Comparison of ENCODE assay signal across 19 mouse cellular contexts in the genomic region with DNA sequence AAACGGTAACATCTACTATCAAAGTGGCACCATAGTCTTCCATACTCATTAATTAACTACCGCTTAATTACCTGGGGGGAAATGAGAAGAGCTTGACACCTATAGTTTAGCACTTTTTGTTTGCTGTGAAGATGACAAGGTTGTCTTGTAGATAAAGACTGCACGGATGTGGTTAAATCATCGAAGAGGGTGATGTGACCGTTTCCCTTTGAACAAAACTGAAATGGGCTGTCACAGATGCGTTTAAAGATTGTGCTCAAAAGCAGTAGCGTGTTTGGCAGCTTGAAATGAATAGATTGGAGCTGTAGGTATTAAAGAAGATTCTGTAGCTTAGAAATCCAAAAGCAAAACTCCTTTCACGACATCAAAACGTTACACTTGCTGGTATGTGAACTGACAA. TPM values are rescaled to one million over a fixed set of nuclear protein-coding genes. Genes with fewer than 3 reads are reported as not detected.
A peak's percentile ranks its signal among the peaks of the same experiment; 100 is the strongest.
DNase-seq lines count a peak whose midpoint lies in the region; ATAC-seq and TF ChIP-seq lines count a peak whose summit lies in the region.
"Had no signal": no experiment of that assay in that cellular context is flagged by ENCODE, and none has a peak within 500 bp of the region (broad histone marks: within the 10 kb centered on the region; RNA-seq: fewer than 3 reads in every experiment).

No protein-coding gene starts in this region.

- peak overlapping the region; percentile 82 for H3K27ac ChIP-seq in CH12.LX (ENCODE audit: insufficient read depth, low read depth)
- no peak overlapping the region for H3K27ac ChIP-seq in neural tube, embryonic 15.5 days (replicated peaks)
- H3K27ac ChIP-seq: embryonic facial prominence, embryonic 10.5 days; forebrain, embryonic 13.5 days; heart, embryonic 10.5 days; hindbrain, embryonic 12.5 days; kidney, postnatal 0 days; limb, embryonic 13.5 days had no signal

- H3K79me2 ChIP-seq in CH12.LX (replicated peaks; ENCODE audit: control insufficient read depth, extremely low read depth, insufficient read depth, poor library complexity, severe bottlenecking) = no peaks in the 10 kb centered on the region; the same call in 1 of the 2 replicates

- peak; percentile 25; the same call in 1 of the 2 replicates for TF ChIP-seq POLR2A in CH12.LX (IDR thresholded peaks at IDR 0.05; ENCODE audit: low read depth, low read length)

- H3K27me3 ChIP-seq in CH12.LX (replicated peaks) = no peaks in the 10 kb centered on the region
- no peaks in the 10 kb centered on the region for H3K27me3 ChIP-seq in splenic B cell, adult 2 months (ENCODE audit: control insufficient read depth, insufficient read depth, low read length, poor library complexity, severe bottlenecking)
- no peaks in the 10 kb centered on the region for H3K27me3 ChIP-seq in neural tube, embryonic 15.5 days (replicated peaks)
- H3K27me3 ChIP-seq: forebrain, embryonic 13.5 days; hindbrain, embryonic 12.5 days; limb, embryonic 13.5 days had no signal

- H3K9me3 ChIP-seq in CH12.LX (replicated peaks; ENCODE audit: low read length) = no peaks in the 10 kb centered on the region
- H3K9me3 ChIP-seq in neural tube, embryonic 15.5 days (replicated peaks) = no peaks in the 10 kb centered on the region
- H3K9me3 ChIP-seq: embryonic facial prominence, embryonic 10.5 days; forebrain, embryonic 13.5 days; heart, embryonic 10.5 days; hindbrain, embryonic 12.5 days; limb, embryonic 13.5 days had no signal

- WGBS in neural tube, embryonic 15.5 days = 86% methylated on average over 9 of the region's 9 CpGs

- peak overlapping the region; percentile 84 for H3K4me2 ChIP-seq in CH12.LX (ENCODE audit: insufficient read depth, low read depth, poor library complexity, severe bottlenecking)
- no peak overlapping the region for H3K4me2 ChIP-seq in neural tube, embryonic 15.5 days
- H3K4me2 ChIP-seq: forebrain, embryonic 13.5 days; hindbrain, embryonic 12.5 days; limb, embryonic 13.5 days had no signal

- peak overlapping the region; percentile 56; the same call in 1 of the 2 replicates for H3K9ac ChIP-seq in CH12.LX (ENCODE audit: insufficient read depth, low read depth)
- no peak overlapping the region for H3K9ac ChIP-seq in neural tube, embryonic 15.5 days (replicated peaks)
- H3K9ac ChIP-seq: forebrain, embryonic 13.5 days; hindbrain, embryonic 12.5 days; limb, embryonic 13.5 days had no signal

- peaks cover 0 to 13% of the 10 kb centered on the region in 2 experiments; a peak in 1 of 4 replicates for H3K4me1 ChIP-seq in CH12.LX (ENCODE audit: control insufficient read depth in 1 of 2, insufficient read depth in 2 of 2)
- H3K4me1 ChIP-seq in neural tube, embryonic 15.5 days = no peaks in the 10 kb centered on the region
- H3K4me1 ChIP-seq: forebrain, embryonic 13.5 days; heart, embryonic 10.5 days; hindbrain, embryonic 12.5 days; limb, embryonic 13.5 days had no signal

- ATAC-seq in megakaryocyte, adult 5-6 weeks (ENCODE audit: poor library complexity, severe bottlenecking) = peak; percentile 39
- no peak for ATAC-seq in neural tube, embryonic 15.5 days (ENCODE audit: low FRiP score)
- ATAC-seq: forebrain, embryonic 13.5 days; intestine, embryonic 16.5 days; Patski had no signal

- dilution Hi-C loops in CH12.LX (cut with MboI; ENCODE audit: extremely low pct_ligation_motif_present, extremely low pct_unique_long_range_greater_than_20kb, low sequenced_read_pairs) = no loop called here

- in situ Hi-C loops in CH12.LX (cut with MboI; ENCODE audit: low pct_ligation_motif_present, low pct_unique_long_range_greater_than_20kb, low sequenced_read_pairs) = no loop called here

- peak; percentile 33; the same call in 1 of the 2 replicates for TF ChIP-seq EP300 in CH12.LX (IDR thresholded peaks at IDR 0.05; ENCODE audit: low read length)

- no peak overlapping the region for H3K4me3 ChIP-seq in CH12.LX (replicated peaks in 1 of 3; ENCODE audit: low read depth in 2 of 3, low read length in 2 of 3, poor library complexity in 1 of 3)
- no peak overlapping the region for H3K4me3 ChIP-seq in neural tube, embryonic 15.5 days (replicated peaks)
- H3K4me3 ChIP-seq: embryonic facial prominence, embryonic 10.5 days; forebrain, embryonic 13.5 days; heart, embryonic 10.5 days; hindbrain, embryonic 12.5 days; limb, embryonic 13.5 days had no signal

- peak; percentile 86 for DNase-seq in CD4-positive helper T cell, adult 2 months (ENCODE audit: low read depth, low spot score)
- no peak for DNase-seq in CH12.LX (ENCODE audit: extremely low read depth)
- peak; percentile 56 for DNase-seq in splenic B cell, adult 2 months (ENCODE audit: low read depth, low spot score)
- no peak for DNase-seq in adrenal gland, adult 18-20 months (ENCODE audit: low spot score in 2 of 2)
- no peak for DNase-seq in cerebellum, postnatal 36 days
- DNase-seq: cerebellum, postnatal 25 days; gastrocnemius, postnatal 14 days; heart, postnatal 10 days; lung, postnatal 10 days had no signal

- H3K36me3 ChIP-seq in CH12.LX (replicated peaks in 1 of 2; ENCODE audit: control insufficient read depth in 1 of 2, insufficient read depth in 1 of 2, low read length in 1 of 2) = no peaks in the 10 kb centered on the region
- peaks cover 7% of the 10 kb centered on the region; the same call in 1 of the 2 replicates for H3K36me3 ChIP-seq in splenic B cell, adult 2 months (ENCODE audit: control insufficient read depth, insufficient read depth, low read length, poor library complexity, severe bottlenecking)
- H3K36me3 ChIP-seq in neural tube, embryonic 15.5 days = peaks cover 10% of the 10 kb centered on the region
- H3K36me3 ChIP-seq: embryonic facial prominence, embryonic 10.5 days; heart, embryonic 10.5 days; hindbrain, embryonic 12.5 days; limb, embryonic 13.5 days had no signal

- no peak for TF ChIP-seq RAD21 in CH12.LX (IDR thresholded peaks at IDR 0.05; ENCODE audit: low read depth, low read length)

- no peak for TF ChIP-seq CTCF in CH12.LX (conservative IDR thresholded peaks at IDR 0.05 in 1 of 2, IDR thresholded peaks at IDR 0.05 in 1 of 2; ENCODE audit: low read depth in 2 of 2, low read length in 2 of 2)

TF ChIP-seq in CH12.LX, 34 proteins besides CTCF, POLR2A, EP300 and RAD21:
- TF ChIP-seq MAZ (IDR thresholded peaks at IDR 0.05; ENCODE audit: low read depth, low read length) = 0 out of 2 replicates have a peak, but pooled peaks have one; percentile 25
- TF ChIP-seq JUN (IDR thresholded peaks at IDR 0.05; ENCODE audit: insufficient read depth, low read depth, low read length) = no peak
- peak; percentile 91 for TF ChIP-seq CHD1 (IDR thresholded peaks at IDR 0.05; ENCODE audit: low read depth, low read length)
- 0 out of 2 replicates have a peak, but pooled peaks have one; percentile 4 for TF ChIP-seq BHLHE40 (IDR thresholded peaks at IDR 0.05; ENCODE audit: low read depth, low read length)
- TF ChIP-seq UBTF (IDR thresholded peaks at IDR 0.05; ENCODE audit: low read depth, low read length) = no peak
- TF ChIP-seq SIN3A (IDR thresholded peaks at IDR 0.05; ENCODE audit: low read length) = 0 out of 2 replicates have a peak, but pooled peaks have one; percentile 24
- peak; percentile 44; the same call in 1 of the 2 replicates for TF ChIP-seq TBP (conservative IDR thresholded peaks at IDR 0.05; ENCODE audit: low read depth, low read length)
- 0 out of 2 replicates have a peak, but pooled peaks have one; percentile 57 for TF ChIP-seq MYC (IDR thresholded peaks at IDR 0.05; ENCODE audit: low read depth, low read length)
- TF ChIP-seq IRF4 (IDR thresholded peaks at IDR 0.05; ENCODE audit: low read depth, low read length) = 0 out of 2 replicates have a peak, but pooled peaks have one; percentile 7
TF ChIP-seq in CH12.LX: peak in this region for 7.

RNA-seq across cellular contexts. Expression of a gene that starts 11.8 kb away (rescaled TPM):
- total RNA-seq in CH12.LX (2012; rRNA removed) (13.6 and 19.7 TPM in 2 replicates), CH12.LX (2014; rRNA removed) (12.7 and 14.0 TPM in 2 replicates)
- 1.9 and 2.3 TPM in 2 replicates for polyA plus RNA-seq in CH12.LX (2012; ENCODE audit: insufficient read length, low read depth)
- 180 and 208 TPM in 2 replicates for total RNA-seq in megakaryocyte, adult 5-6 weeks (2015)
- total RNA-seq in megakaryocyte, adult 5-6 weeks (2017) = 226 and 232 TPM in 2 replicates
- total RNA-seq in adrenal gland, adult 18-20 months (2021) = 1 to 10 TPM; 1.4 to 2.6 TPM
- 23.5 and 27.9 TPM in 2 replicates for polyA plus RNA-seq in neural tube, embryonic 15.5 days (2015; fragmentation: Nextera tagmentation; extraction: Ambion mirVana)
- polyA plus RNA-seq: Patski had no signal

Comparison
In these comparisons a context has a peak if more than half of its experiments do, and no peak if none do; other contexts are left out.
1. DNase-seq: peak in CD4-positive helper T cell, adult 2 months (single experiment) and splenic B cell, adult 2 months (single experiment); none in CH12.LX (single experiment), adrenal gland, adult 18-20 months (0 of 2) and cerebellum, postnatal 36 days (0 of 2).
2. RNA of a gene that starts 11.8 kb away (total RNA-seq): 180 to 232 TPM in megakaryocyte, adult 5-6 weeks; 12.7 to 19.7 TPM in CH12.LX and 1.4 to 2.6 TPM in adrenal gland, adult 18-20 months; every median in the first group is over 4 times any median in the second.